ENCODE assay signal across 10 mouse cellular contexts in the genomic region with DNA sequence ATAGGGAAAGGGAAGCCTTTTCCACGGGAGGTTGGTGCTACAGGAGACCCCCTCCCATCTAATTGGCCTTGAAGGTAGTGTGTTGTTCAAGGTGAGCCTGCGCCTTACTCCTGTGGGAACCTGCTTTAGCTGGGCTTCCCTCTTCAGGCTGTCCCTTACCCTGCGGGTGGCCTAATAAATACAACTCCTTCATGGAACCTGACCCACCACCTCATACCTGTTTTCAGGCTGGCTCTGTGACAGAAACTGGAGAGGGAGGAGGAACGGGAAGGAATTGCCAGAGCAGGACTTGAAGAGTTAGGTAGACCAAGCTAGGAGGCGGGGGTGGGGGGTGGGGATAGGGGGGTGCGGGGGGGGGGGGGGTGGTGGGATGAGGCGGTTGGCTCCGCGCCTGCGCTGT.
"Had no signal": no experiment of that assay in that cellular context is flagged by ENCODE, and none has a peak within 500 bp of the region (broad histone marks: within the 10 kb centered on the region; RNA-seq: fewer than 3 reads in every experiment).

No protein-coding gene starts in this region.

- H3K27ac ChIP-seq: liver, embryonic 12.5 days; midbrain, embryonic 15.5 days; neural tube, embryonic 12.5 days had no signal

- H3K27me3 ChIP-seq: limb, embryonic 15.5 days; liver, embryonic 12.5 days; midbrain, embryonic 15.5 days; neural tube, embryonic 12.5 days had no signal

- H3K4me2 ChIP-seq: midbrain, embryonic 15.5 days had no signal

- H3K36me3 ChIP-seq: limb, embryonic 15.5 days; liver, embryonic 12.5 days; midbrain, embryonic 10.5 days; midbrain, embryonic 15.5 days; neural tube, embryonic 12.5 days had no signal

- ATAC-seq: liver, embryonic 12.5 days; midbrain, embryonic 15.5 days had no signal

- H3K9me3 ChIP-seq: limb, embryonic 15.5 days; liver, embryonic 12.5 days; midbrain, embryonic 10.5 days; midbrain, embryonic 15.5 days; neural tube, embryonic 12.5 days had no signal

- H3K9ac ChIP-seq: limb, embryonic 15.5 days; liver, embryonic 12.5 days; midbrain, embryonic 15.5 days; neural tube, embryonic 12.5 days had no signal

- H3K4me3 ChIP-seq: limb, embryonic 15.5 days; liver, embryonic 12.5 days; midbrain, embryonic 10.5 days; midbrain, embryonic 15.5 days; neural tube, embryonic 12.5 days had no signal

- DNase-seq: kidney, adult 11 months; kidney, postnatal 14 days; left cerebral cortex, postnatal 4 days; lung, postnatal 4 days; thymus, postnatal 36 days had no signal
